In genomic region chr2:3128910-3129309, GRCm38 (mm10) we compare ENCODE assay signal across 11 mouse cellular contexts. TPM values are rescaled to one million over a fixed set of nuclear protein-coding genes. Genes with fewer than 3 reads are reported as not detected.
DNase-seq lines count a peak whose midpoint lies in the region; ATAC-seq lines count a peak whose summit lies in the region.
"Had no signal": no experiment of that assay in that cellular context is flagged by ENCODE, and none has a peak within 500 bp of the region (broad histone marks: within the 10 kb centered on the region; RNA-seq: fewer than 3 reads in every experiment).

No protein-coding gene starts in this region.

- peaks cover 9% of the 10 kb centered on the region for H3K4me1 ChIP-seq in hindbrain, embryonic 15.5 days (replicated peaks)
- H3K4me1 ChIP-seq in hindbrain, embryonic 14.5 days (replicated peaks; ENCODE audit: control insufficient read depth, insufficient read depth, low read length), result 0 out of 2 replicates have a peak, but pooled peaks cover 9% of the 10 kb centered on the region
- H3K4me1 ChIP-seq in stomach, embryonic 14.5 days (ENCODE audit: control insufficient read depth, insufficient read depth, low read length), result no peaks in the 10 kb centered on the region
- H3K4me1 ChIP-seq: liver, embryonic 13.5 days had no signal

- H3K4me2 ChIP-seq in hindbrain, embryonic 15.5 days, result no peak overlapping the region
- H3K4me2 ChIP-seq in hindbrain, embryonic 14.5 days (replicated peaks), result no peak overlapping the region
- H3K4me2 ChIP-seq in stomach, embryonic 14.5 days (replicated peaks; ENCODE audit: low read depth, low read length), result no peak overlapping the region
- H3K4me2 ChIP-seq: embryonic facial prominence, embryonic 15.5 days; liver, embryonic 13.5 days had no signal

- H3K27me3 ChIP-seq in hindbrain, embryonic 15.5 days, result no peaks in the 10 kb centered on the region
- no peaks in the 10 kb centered on the region for H3K27me3 ChIP-seq in hindbrain, embryonic 14.5 days (ENCODE audit: control insufficient read depth, insufficient read depth, low read length)
- H3K27me3 ChIP-seq in stomach, embryonic 14.5 days (ENCODE audit: control insufficient read depth, insufficient read depth, low read length), result no peaks in the 10 kb centered on the region
- H3K27me3 ChIP-seq: embryonic facial prominence, embryonic 15.5 days; liver, embryonic 13.5 days had no signal

- ATAC-seq in hindbrain, embryonic 15.5 days (ENCODE audit: low FRiP score, low read depth), result 0 out of 2 replicates have a peak, but pooled peaks have one; percentile 46
- no peak for ATAC-seq in hindbrain, embryonic 14.5 days (ENCODE audit: low FRiP score)
- peak; percentile 42; the same call in 1 of the 2 replicates for ATAC-seq in stomach, embryonic 14.5 days (ENCODE audit: insufficient number of reproducible peaks, insufficient read depth, low FRiP score, low read depth)
- no peak for ATAC-seq in CD4-positive, CD25-positive, alpha-beta regulatory T cell, adult 4 months

- DNase-seq in adrenal gland, adult 2 months, result peak; percentile 58
- no peak for DNase-seq in adrenal gland, adult 18-20 months (ENCODE audit: low spot score in 2 of 2)
- DNase-seq in hindbrain, embryonic 14.5 days (ENCODE audit: low spot score), result no peak
- DNase-seq in kidney, adult 8-10 months, result peak; percentile 71 to 82
- DNase-seq in layer of hippocampus, adult 18-20 months (ENCODE audit: low spot score in 2 of 2), result no peak
- DNase-seq: cerebellum, adult 18-20 months; liver, embryonic 13.5 days had no signal

- H3K4me3 ChIP-seq in hindbrain, embryonic 15.5 days, result no peak overlapping the region
- no peak overlapping the region for H3K4me3 ChIP-seq in hindbrain, embryonic 14.5 days (replicated peaks; ENCODE audit: low read length)
- no peak overlapping the region for H3K4me3 ChIP-seq in stomach, embryonic 14.5 days (ENCODE audit: low read depth, low read length)
- H3K4me3 ChIP-seq: embryonic facial prominence, embryonic 15.5 days; liver, embryonic 13.5 days had no signal

- no peak overlapping the region for H3K9ac ChIP-seq in hindbrain, embryonic 15.5 days
- no peak overlapping the region for H3K9ac ChIP-seq in hindbrain, embryonic 14.5 days
- H3K9ac ChIP-seq in stomach, embryonic 14.5 days (replicated peaks; ENCODE audit: low read depth, low read length), result no peak overlapping the region
- H3K9ac ChIP-seq: embryonic facial prominence, embryonic 15.5 days; liver, embryonic 13.5 days had no signal

- H3K36me3 ChIP-seq in hindbrain, embryonic 15.5 days, result no peaks in the 10 kb centered on the region
- no peaks in the 10 kb centered on the region for H3K36me3 ChIP-seq in hindbrain, embryonic 14.5 days (replicated peaks; ENCODE audit: control insufficient read depth, insufficient read depth)
- no peaks in the 10 kb centered on the region for H3K36me3 ChIP-seq in stomach, embryonic 14.5 days (ENCODE audit: control insufficient read depth, insufficient read depth, low read length)
- H3K36me3 ChIP-seq: embryonic facial prominence, embryonic 15.5 days; liver, embryonic 13.5 days had no signal

- no peaks in the 10 kb centered on the region for H3K9me3 ChIP-seq in hindbrain, embryonic 15.5 days
- no peaks in the 10 kb centered on the region for H3K9me3 ChIP-seq in hindbrain, embryonic 14.5 days (ENCODE audit: control insufficient read depth, low read length)
- H3K9me3 ChIP-seq in stomach, embryonic 14.5 days (ENCODE audit: control insufficient read depth, low read depth, low read length), result no peaks in the 10 kb centered on the region
- H3K9me3 ChIP-seq: embryonic facial prominence, embryonic 15.5 days; liver, embryonic 13.5 days had no signal

- H3K27ac ChIP-seq in hindbrain, embryonic 15.5 days (replicated peaks), result no peak overlapping the region
- no peak overlapping the region for H3K27ac ChIP-seq in hindbrain, embryonic 14.5 days
- H3K27ac ChIP-seq in stomach, embryonic 14.5 days (ENCODE audit: low read length), result no peak overlapping the region
- H3K27ac ChIP-seq: embryonic facial prominence, embryonic 15.5 days; liver, embryonic 13.5 days had no signal

- WGBS in hindbrain, embryonic 15.5 days, result 73% methylated on average over 2 of the region's 2 CpGs
- WGBS in hindbrain, embryonic 14.5 days, result 63% methylated on average over 2 of the region's 2 CpGs
- 56% methylated on average over 2 of the region's 2 CpGs for WGBS in stomach, embryonic 14.5 days

RNA-seq across cellular contexts. Expression of gene Fam171a1, which starts 14.9 kb away (rescaled TPM):
- total RNA-seq in adrenal gland, adult 2 months (2021), result 10 to 100 TPM; 24.6 to 35.2 TPM
- polyA plus RNA-seq in adrenal gland, adult 2 months (2012; rRNA removed), result 14.7 and 15.4 TPM in 2 replicates
- total RNA-seq in adrenal gland, adult 18-20 months (2021), result 10 to 100 TPM; 16.8 to 22.7 TPM
- 48.2 and 49.5 TPM in 2 replicates for polyA plus RNA-seq in hindbrain, embryonic 15.5 days (2015; fragmentation: Nextera tagmentation; extraction: Ambion mirVana)
- 52.4 and 59.0 TPM in 2 replicates for polyA plus RNA-seq in hindbrain, embryonic 14.5 days (2014; fragmentation: Nextera tagmentation; extraction: Ambion mirVana)
- polyA plus RNA-seq in stomach, embryonic 14.5 days (2014; fragmentation: Nextera tagmentation; extraction: Ambion mirVana), result 33.6 and 34.0 TPM in 2 replicates
- not detected for polyA plus RNA-seq in CD4-positive, CD25-positive, alpha-beta regulatory T cell, adult 4 months (2017; shearing (Covaris generic))
- 10 to 100 TPM; 76.3 to 78.7 TPM for total RNA-seq in layer of hippocampus, adult 18-20 months (2021)

Comparison
In these comparisons a context has a peak if more than half of its experiments do, and no peak if none do; other contexts are left out.
1. DNase-seq: peak in adrenal gland, adult 2 months (single experiment) and kidney, adult 8-10 months (2 of 2); none in adrenal gland, adult 18-20 months (0 of 2), hindbrain, embryonic 14.5 days (single experiment) and layer of hippocampus, adult 18-20 months (0 of 2).
2. ATAC-seq: peak in hindbrain, embryonic 15.5 days (single experiment) and stomach, embryonic 14.5 days (single experiment); none in hindbrain, embryonic 14.5 days (single experiment) and CD4-positive, CD25-positive, alpha-beta regulatory T cell, adult 4 months (single experiment).
3. RNA of gene Fam171a1, which starts 14.9 kb away (polyA plus RNA-seq): 52.4 to 59.0 TPM in hindbrain, embryonic 14.5 days, 48.2 to 49.5 TPM in hindbrain, embryonic 15.5 days, 33.6 to 34.0 TPM in stomach, embryonic 14.5 days and 14.7 to 15.4 TPM in adrenal gland, adult 2 months; not detected in CD4-positive, CD25-positive, alpha-beta regulatory T cell, adult 4 months; every median in the first group is over 10 times any median in the second.